Mouse (Mus musculus): ENCODE results near the gene Zfp503. TPM values are rescaled to one million over a fixed set of nuclear protein-coding genes. Genes with fewer than 3 reads are reported as not detected.

The Zfp503 gene
- polyA plus RNA-seq (2016; fragmentation: Nextera tagmentation; extraction: Ambion mirVana) = 9.7 and 12.5 TPM in 2 replicates

DNA sequence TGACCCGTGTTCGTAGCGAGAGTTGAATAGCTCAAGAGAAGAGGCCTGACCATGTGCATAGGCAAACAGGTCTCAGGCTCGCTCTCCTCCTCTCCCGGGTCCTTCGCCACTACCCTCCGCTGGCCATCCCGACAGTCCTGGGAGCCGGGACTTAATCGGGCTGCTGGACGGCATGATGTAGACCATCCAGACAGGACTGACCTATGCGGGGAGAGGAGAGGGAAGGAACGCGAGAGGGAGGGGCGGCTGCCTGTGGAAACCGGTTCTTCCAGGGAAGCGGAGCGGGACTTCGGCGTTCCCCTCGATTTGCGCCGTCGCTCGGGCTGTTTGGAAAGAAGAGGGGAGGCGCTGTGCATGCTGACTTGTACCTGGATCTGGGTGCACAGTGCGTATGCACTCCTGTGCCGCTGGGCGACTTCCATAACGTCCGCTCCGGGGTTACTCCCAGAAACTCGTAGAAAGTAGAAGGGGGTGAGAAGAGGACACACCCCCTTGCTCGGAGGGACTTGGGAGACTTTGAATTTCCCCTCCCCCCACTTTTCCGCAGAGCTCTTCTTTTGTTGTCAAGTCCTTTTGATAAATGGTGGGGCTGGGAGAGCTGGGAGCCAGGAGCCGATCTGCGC is at the start of gene Zfp503:
Zfp503 (minus strand) TSS at position 311 of the 623 bp plus-strand sequence.
- peak; percentile 79 for DNase-seq (ENCODE audit: low spot score)
- WGBS = under 1% methylated on average over 37 of the region's 37 CpGs
- Histone ChIP-seq H3K4me1 (peaks cover 82% of the 10 kb centered on the region), H3K9me3 (no peaks in the 10 kb centered on the region), H3K27ac (replicated peaks) (peak within 1 kb of the TSS; percentile 92), H3K4me3 (peak within 1 kb of the TSS; percentile 85), H3K36me3 (replicated peaks) (peaks cover 17% of the 10 kb centered on the region), H3K27me3 (replicated peaks; ENCODE audit: low read depth, poor library complexity, severe bottlenecking) (peaks cover 88% of the 10 kb centered on the region)

DNA sequence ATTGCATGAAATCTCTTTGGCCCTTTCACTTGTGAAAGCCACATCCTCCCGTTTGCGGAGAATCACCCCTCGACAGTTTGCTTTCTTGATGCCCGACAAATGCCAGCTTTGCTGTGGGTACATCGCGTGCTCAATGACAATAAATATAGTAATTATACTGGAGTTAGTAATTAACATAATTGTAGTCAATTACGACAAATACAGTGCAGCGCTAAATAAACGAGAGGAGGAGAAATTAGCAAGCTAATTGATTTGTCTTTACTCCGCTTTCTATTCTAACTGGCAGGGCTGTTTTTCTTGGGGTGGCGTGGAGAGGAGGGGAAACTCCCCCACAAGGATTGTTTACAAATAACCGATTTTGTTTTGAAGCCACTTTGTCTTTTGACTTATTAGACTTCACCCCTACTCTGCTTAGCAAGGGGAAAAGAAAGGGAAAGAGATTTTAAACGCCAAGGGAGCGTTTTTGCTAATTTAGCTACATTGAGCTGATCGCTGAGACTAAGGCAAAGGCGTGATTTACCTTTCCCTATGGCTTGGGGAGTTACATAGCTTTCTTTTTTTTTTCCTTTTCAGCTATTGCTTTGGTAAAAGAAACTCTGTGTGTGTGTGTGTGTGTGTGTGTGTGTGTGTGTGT is 48.2 kb upstream of the Zfp503 start:
- no peaks in the 10 kb centered on the region for H3K36me3 ChIP-seq (replicated peaks)
- H3K4me1 ChIP-seq = peaks cover 46% of the 10 kb centered on the region
- H3K27ac ChIP-seq (replicated peaks) = 0 out of 2 replicates have a peak overlapping the region, but pooled peaks have one; percentile 40
- no peak overlapping the region for H3K4me3 ChIP-seq
- no peaks in the 10 kb centered on the region for H3K9me3 ChIP-seq
- H3K27me3 ChIP-seq (replicated peaks; ENCODE audit: low read depth, poor library complexity, severe bottlenecking) = peaks cover 45% of the 10 kb centered on the region
- DNase-seq (ENCODE audit: low spot score) = no peak
- WGBS = 61% methylated on average over 16 of the region's 16 CpGs

DNA sequence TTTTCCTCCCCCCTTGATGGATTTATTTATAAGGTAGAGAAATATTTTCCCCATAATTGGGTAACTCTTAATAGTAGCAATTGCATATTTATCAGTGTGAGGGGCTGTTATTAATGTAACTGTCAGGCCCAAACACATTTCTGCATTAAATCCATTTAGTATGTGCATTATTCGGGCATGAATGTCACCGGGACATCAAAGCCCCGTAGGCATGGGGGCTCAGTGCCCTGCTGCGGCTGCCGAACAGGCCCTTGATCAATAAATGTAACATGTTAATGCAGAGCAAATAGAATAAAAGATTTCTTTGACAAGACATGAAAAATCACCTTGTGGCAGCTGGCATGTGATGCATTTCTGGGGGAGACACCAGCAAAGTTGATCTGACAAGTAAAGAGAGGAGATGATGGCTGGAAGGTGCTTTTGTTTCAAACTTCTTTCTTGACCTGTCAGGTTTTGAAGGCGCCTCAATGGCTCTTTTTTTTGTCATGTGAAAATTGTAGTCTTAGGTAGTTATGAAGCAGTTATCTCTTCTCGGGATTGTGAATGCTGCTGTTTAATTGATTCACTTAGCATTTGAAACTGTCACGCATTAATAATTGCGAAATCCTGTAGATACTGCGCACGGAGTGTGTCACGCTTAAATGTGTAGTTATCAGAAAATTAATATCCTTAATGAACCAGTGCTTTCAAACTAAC is 47.5 kb upstream of the Zfp503 start:
- WGBS = 78% methylated on average over 12 of the region's 12 CpGs
- H3K4me1 ChIP-seq = peaks cover 46% of the 10 kb centered on the region
- H3K9me3 ChIP-seq = no peaks in the 10 kb centered on the region
- no peaks in the 10 kb centered on the region for H3K36me3 ChIP-seq (replicated peaks)
- H3K27me3 ChIP-seq (replicated peaks; ENCODE audit: low read depth, poor library complexity, severe bottlenecking) = peaks cover 42% of the 10 kb centered on the region
- no peak for DNase-seq (ENCODE audit: low spot score)
- no peak overlapping the region for H3K4me3 ChIP-seq
- no peak overlapping the region for H3K27ac ChIP-seq (replicated peaks)

DNA sequence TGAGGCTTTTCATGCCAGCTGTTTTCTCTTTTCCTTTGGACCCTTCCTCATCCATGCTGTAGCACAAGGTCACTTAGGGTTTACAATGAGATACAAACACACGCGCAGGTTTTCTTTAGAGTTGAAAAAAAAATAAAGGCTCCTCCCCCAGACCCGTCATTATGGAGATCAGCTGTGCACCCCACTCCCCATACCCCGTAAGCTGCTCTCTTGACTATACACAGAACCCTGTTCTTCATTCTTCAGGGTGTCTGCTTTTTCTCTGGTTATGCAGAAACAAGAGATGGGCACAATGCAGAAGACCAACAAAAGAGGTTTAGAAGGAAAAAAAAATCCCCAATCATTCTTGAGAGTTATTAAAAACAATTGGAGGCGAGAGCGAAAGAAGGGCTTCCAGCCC is 46.9 kb upstream of the Zfp503 start:
- no peaks in the 10 kb centered on the region for H3K9me3 ChIP-seq
- H3K4me1 ChIP-seq = peaks cover 46% of the 10 kb centered on the region
- H3K36me3 ChIP-seq (replicated peaks) = no peaks in the 10 kb centered on the region
- no peak for DNase-seq (ENCODE audit: low spot score)
- H3K4me3 ChIP-seq = no peak overlapping the region
- H3K27me3 ChIP-seq (replicated peaks; ENCODE audit: low read depth, poor library complexity, severe bottlenecking) = peaks cover 36% of the 10 kb centered on the region
- WGBS = 44% methylated on average over 6 of the region's 6 CpGs
- H3K27ac ChIP-seq (replicated peaks) = 0 out of 2 replicates have a peak overlapping the region, but pooled peaks have one; percentile 35

DNA sequence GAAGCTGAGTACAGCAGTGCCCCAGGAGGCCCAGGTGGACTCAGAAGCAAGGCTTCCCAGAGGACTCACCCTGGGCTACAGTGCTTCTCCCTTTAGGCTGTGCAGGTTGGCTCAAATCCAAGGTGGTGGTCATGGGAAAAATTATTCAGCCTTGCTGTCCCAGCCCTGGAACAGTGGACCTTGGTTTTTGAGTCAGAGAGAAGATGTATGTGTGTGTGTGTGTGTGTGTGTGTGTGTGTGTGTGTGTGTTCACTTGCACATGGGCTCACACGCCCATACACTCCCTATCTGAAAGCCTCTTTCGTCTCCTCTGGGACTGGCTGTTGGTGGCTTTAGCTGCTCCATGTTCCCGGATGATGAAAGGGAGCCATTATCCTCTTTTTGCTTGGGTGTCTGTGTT is 46.5 kb upstream of the Zfp503 start:
- Histone ChIP-seq H3K4me3 (no peak overlapping the region), H3K27ac (replicated peaks) (peak overlapping the region; percentile 35; the same call in 1 of the 2 replicates), H3K27me3 (replicated peaks; ENCODE audit: low read depth, poor library complexity, severe bottlenecking) (peaks cover 32% of the 10 kb centered on the region), H3K4me1 (peaks cover 46% of the 10 kb centered on the region), H3K36me3 (replicated peaks) (no peaks in the 10 kb centered on the region), H3K9me3 (no peaks in the 10 kb centered on the region)
- peak; percentile 16 for DNase-seq (ENCODE audit: low spot score)
- 37% methylated on average over 3 of the region's 3 CpGs for WGBS

DNA sequence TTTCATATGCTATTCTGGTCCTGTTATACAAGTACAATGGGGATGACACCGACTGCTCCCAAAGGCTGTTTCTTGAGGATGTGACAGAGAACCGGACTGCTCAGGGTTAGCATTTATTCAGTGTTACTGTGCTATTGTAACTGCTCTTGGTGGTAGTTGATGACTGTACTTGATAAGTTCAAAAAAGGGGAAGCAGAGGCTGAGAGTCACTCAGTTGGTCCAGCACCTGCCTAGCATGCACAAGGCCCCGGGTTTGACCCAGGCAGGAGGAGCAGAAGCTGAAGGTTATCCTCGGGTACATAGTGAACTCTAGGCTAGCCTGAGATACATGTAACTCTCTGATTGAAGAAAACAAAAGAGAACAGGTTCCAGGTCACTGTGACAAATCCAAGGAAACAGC is 34.1 kb upstream of the Zfp503 start:
- WGBS = 82% methylated on average over 4 of the region's 4 CpGs
- H3K4me3 ChIP-seq = no peak overlapping the region
- no peak for DNase-seq (ENCODE audit: low spot score)
- peaks cover 31% of the 10 kb centered on the region for H3K27me3 ChIP-seq (replicated peaks; ENCODE audit: low read depth, poor library complexity, severe bottlenecking)
- no peaks in the 10 kb centered on the region for H3K36me3 ChIP-seq (replicated peaks)
- peaks cover 16% of the 10 kb centered on the region for H3K4me1 ChIP-seq
- H3K27ac ChIP-seq (replicated peaks) = no peak overlapping the region
- no peaks in the 10 kb centered on the region for H3K9me3 ChIP-seq

DNA sequence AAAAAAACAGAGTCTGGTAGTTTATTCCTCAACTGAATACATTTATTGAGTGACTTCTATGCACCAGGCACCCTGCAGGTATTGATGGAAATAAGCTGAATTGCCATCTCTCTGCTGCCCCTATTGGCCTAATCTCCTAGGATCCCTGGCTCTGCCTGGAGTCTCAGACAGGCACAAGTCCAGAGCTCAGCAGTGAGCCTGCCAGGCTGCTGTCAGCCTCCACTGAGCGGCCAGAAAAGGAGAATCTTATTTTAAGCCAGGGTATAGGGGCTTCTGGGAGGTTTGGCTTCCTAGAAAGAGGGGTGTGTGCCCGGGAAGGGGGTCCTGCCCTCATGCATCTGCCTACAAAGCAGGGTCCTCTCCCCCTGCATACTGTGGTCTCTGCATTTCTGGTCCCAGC is 31.5 kb upstream of the Zfp503 start:
- H3K27me3 ChIP-seq (replicated peaks; ENCODE audit: low read depth, poor library complexity, severe bottlenecking) = peaks cover 57% of the 10 kb centered on the region
- no peak overlapping the region for H3K27ac ChIP-seq (replicated peaks)
- H3K36me3 ChIP-seq (replicated peaks) = no peaks in the 10 kb centered on the region
- no peaks in the 10 kb centered on the region for H3K9me3 ChIP-seq
- no peak overlapping the region for H3K4me3 ChIP-seq
- WGBS = 10% methylated on average over 2 of the region's 2 CpGs
- DNase-seq (ENCODE audit: low spot score) = peak; percentile 39
- H3K4me1 ChIP-seq = peaks cover 16% of the 10 kb centered on the region

DNA sequence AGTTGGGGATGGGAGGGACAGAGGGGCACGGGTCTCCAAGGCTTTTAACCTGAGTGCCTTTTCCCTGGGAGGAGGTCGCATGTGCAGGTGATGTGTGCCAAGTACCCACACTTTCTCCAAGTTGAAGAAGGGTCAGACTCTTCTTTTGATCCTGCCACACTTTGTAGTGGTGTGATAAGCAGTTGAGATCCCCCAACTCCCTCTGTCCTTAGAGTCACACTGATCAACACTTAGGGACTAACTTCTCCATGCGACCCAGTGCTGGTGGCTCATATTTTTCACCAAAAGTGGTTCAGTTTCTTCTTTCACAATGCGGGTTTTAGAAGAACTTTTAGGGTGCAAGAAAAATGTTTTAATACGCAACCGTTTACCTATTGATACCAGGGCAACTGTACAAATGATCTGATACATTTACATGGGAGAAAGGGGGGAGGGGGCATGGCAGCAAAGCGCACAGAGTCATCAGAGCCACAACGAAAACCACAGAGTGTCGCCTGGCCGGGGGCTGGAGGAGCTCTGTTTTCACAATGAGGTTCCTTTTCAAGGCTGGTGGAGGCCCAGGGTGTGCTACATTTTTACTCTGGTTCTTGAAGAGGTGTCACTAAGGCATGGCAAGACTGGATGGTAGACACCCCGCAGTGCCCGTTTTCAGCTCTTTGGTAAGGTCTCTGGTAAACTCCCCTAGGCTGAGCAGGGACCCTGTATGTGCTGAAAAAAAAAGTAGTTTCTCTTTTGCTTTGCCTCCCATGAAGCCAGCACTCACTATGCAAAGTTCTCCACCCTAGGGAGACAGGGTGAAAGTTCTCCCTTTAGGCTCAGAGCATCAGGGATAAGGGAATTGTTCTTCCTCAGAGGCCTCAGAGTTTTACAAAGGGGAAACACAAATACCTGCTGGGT is 30.8 kb upstream of the Zfp503 start:
- H3K27ac ChIP-seq (replicated peaks) = peak overlapping the region; percentile 64
- peak overlapping the region; percentile 56 for H3K4me3 ChIP-seq
- H3K27me3 ChIP-seq (replicated peaks; ENCODE audit: low read depth, poor library complexity, severe bottlenecking) = peaks cover 62% of the 10 kb centered on the region
- WGBS = 31% methylated on average over 12 of the region's 12 CpGs
- H3K36me3 ChIP-seq (replicated peaks) = no peaks in the 10 kb centered on the region
- no peaks in the 10 kb centered on the region for H3K9me3 ChIP-seq
- no peak for DNase-seq (ENCODE audit: low spot score)
- H3K4me1 ChIP-seq = peaks cover 16% of the 10 kb centered on the region

DNA sequence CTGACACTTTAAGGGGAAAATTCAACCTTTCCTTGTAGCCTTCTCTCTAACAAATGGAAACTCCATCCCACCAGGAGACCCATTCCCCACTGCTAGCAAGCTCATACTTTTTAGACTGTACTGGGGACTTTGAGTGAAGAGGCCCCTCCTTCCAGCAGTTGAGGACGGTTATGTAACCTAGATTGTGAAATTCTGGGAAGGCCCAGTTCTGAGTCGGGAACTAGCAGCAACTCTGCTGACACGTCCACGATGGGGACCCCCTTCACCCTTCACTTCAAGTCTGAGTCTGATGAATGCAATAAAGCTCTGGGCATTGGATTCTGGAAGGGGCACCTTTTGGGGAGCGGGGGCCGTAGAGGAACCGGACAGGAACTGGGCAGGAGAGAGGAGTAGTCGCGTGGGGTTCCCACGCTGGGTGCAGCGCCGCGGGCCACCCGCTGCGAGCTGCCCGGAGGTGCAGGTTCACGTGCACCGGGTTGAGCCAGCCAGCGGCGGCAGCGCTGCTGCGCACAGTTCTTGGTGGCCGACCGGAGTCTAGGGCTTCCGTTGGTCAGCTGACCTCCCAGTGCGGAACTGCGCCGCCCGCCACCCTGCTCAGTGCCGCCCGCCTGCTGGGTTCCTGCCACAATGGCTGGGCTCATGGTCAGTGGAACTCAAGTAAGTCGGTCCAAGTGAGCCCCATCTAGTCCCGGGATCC is 30.0 kb upstream of the Zfp503 start, which contains the start of gene Lrmda:
Lrmda (plus strand) TSS at position 461 of the 697 bp plus-strand sequence.
- peaks cover 67% of the 10 kb centered on the region for H3K27me3 ChIP-seq (replicated peaks; ENCODE audit: low read depth, poor library complexity, severe bottlenecking)
- peak within 1 kb of the TSS; percentile 56 for H3K4me3 ChIP-seq
- H3K9me3 ChIP-seq = no peaks in the 10 kb centered on the region
- DNase-seq (ENCODE audit: low spot score) = peak; percentile 69
- WGBS = 4% methylated on average over 33 of the region's 33 CpGs
- H3K36me3 ChIP-seq (replicated peaks) = no peaks in the 10 kb centered on the region
- H3K27ac ChIP-seq (replicated peaks) = peak within 1 kb of the TSS; percentile 64
- peaks cover 16% of the 10 kb centered on the region for H3K4me1 ChIP-seq

DNA sequence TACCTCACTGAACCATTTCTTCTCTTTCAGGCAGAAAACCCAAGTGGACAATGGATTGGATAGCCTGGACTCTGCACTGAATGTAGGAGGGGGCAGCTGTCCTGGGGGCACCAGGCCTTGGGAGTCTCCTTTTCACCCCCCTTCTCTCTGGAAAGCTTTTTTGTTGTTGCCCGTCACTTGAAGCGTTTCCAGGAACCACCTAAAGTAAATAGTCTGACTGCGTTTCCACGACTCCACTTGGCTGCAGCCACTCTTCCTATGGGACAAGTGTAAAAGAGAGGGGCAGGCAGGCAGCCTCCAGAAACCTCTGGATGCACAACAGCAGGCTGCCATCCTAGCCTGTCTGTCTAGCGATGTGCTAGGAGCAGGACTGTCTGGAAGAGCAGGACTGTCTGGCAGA is 27.6 kb upstream of the Zfp503 start:
- H3K9me3 ChIP-seq = no peaks in the 10 kb centered on the region
- DNase-seq (ENCODE audit: low spot score) = no peak
- no peak overlapping the region for H3K4me3 ChIP-seq
- H3K36me3 ChIP-seq (replicated peaks) = no peaks in the 10 kb centered on the region
- H3K4me1 ChIP-seq = peaks cover 16% of the 10 kb centered on the region
- WGBS = 64% methylated on average over 5 of the region's 5 CpGs
- no peak overlapping the region for H3K27ac ChIP-seq (replicated peaks)
- H3K27me3 ChIP-seq (replicated peaks; ENCODE audit: low read depth, poor library complexity, severe bottlenecking) = peaks cover 75% of the 10 kb centered on the region

DNA sequence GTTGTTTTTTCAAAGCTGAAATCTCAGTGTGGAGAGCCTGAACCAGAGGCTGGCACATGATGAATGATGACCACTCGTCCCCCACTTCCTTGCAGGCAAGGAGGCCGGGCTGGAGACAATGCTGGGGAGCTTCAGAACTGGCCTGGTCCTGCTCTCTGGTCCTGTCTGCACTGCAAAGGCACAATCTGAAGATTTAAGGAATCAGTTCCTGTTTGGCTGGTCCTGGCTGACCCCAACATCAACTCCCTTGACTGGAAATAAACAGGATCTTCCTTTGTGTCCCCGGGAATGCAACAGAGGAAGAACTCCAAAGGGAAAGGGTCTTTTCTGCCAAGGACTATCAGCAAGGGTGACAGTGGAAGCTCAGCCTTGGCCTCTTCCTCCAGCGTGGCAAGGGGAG is 25.4 kb upstream of the Zfp503 start:
- 63% methylated on average over 4 of the region's 4 CpGs for WGBS
- H3K9me3 ChIP-seq = no peaks in the 10 kb centered on the region
- no peak for DNase-seq (ENCODE audit: low spot score)
- no peak overlapping the region for H3K4me3 ChIP-seq
- no peaks in the 10 kb centered on the region for H3K36me3 ChIP-seq (replicated peaks)
- peaks cover 61% of the 10 kb centered on the region for H3K27me3 ChIP-seq (replicated peaks; ENCODE audit: low read depth, poor library complexity, severe bottlenecking)
- H3K27ac ChIP-seq (replicated peaks) = no peak overlapping the region
- H3K4me1 ChIP-seq = peaks cover 8% of the 10 kb centered on the region
